In the genomic region with DNA sequence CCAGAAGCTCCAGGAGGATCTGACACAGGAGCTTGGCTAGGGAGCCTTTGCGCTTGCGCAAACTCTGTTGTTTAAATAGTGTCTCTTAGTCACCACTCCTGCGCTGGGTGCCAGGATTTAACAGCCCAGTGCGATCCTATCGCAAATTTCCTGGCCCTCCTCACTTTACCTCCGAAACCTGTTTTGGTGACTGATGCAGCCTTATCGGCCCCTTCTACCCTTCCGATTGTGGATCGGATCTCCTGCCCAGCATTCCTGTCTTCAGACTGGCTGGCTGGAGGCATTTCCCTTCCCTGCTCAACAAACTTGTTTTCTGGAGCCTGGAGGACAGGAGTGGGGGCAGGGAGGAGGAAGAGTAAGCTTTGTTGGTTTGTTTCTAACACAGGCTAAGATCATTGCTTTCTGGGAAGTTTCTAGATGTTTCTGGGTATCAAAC, we compare ENCODE assay signal across 9 mouse cellular contexts. TPM values are rescaled to one million over a fixed set of nuclear protein-coding genes. Genes with fewer than 3 reads are reported as not detected.
DNase-seq lines count a peak whose midpoint lies in the region; ATAC-seq and TF ChIP-seq lines count a peak whose summit lies in the region.
"Had no signal": no experiment of that assay in that cellular context is flagged by ENCODE, and none has a peak within 500 bp of the region (broad histone marks: within the 10 kb centered on the region; RNA-seq: fewer than 3 reads in every experiment).

No protein-coding gene starts in this region.

- no peaks in the 10 kb centered on the region for H3K4me1 ChIP-seq in liver, postnatal 0 days (ENCODE audit: insufficient read depth)
- H3K4me1 ChIP-seq: midbrain, embryonic 12.5 days had no signal

- H3K36me3 ChIP-seq in liver, postnatal 0 days (replicated peaks; ENCODE audit: insufficient read depth, low read length) = no peaks in the 10 kb centered on the region
- H3K36me3 ChIP-seq: midbrain, embryonic 12.5 days had no signal

- H3K27me3 ChIP-seq in liver, postnatal 0 days (ENCODE audit: insufficient read depth, low read length) = no peaks in the 10 kb centered on the region
- H3K27me3 ChIP-seq: midbrain, embryonic 12.5 days had no signal

- no peak for TF ChIP-seq CTCF in liver, postnatal 0 days (IDR thresholded peaks at IDR 0.05; ENCODE audit: low read depth)

- peak; percentile 90 for ATAC-seq in liver, postnatal 0 days

- no peak for TF ChIP-seq EP300 in liver, postnatal 0 days (IDR thresholded peaks at IDR 0.05; ENCODE audit: low read depth)

- H3K27ac ChIP-seq in liver, postnatal 0 days (ENCODE audit: low read depth) = peak overlapping the region; percentile 56
- H3K27ac ChIP-seq: midbrain, embryonic 12.5 days had no signal

- no peak overlapping the region for H3K4me3 ChIP-seq in liver, postnatal 0 days (ENCODE audit: low read depth, low read length)
- H3K4me3 ChIP-seq: midbrain, embryonic 12.5 days had no signal

- intact Hi-C loops in left cerebral cortex, postnatal 36 days (cut with DNase I) = loop anchor here (5.0 to 10.0 kb wide), 2 partner anchors 140 to 712 kb away; no protein-coding TSS in a partner anchor

- H3K9ac ChIP-seq in liver, postnatal 0 days (replicated peaks) = no peak overlapping the region
- H3K9ac ChIP-seq: midbrain, embryonic 12.5 days had no signal

- H3K9me3 ChIP-seq in liver, postnatal 0 days (ENCODE audit: low read length) = no peaks in the 10 kb centered on the region
- H3K9me3 ChIP-seq: midbrain, embryonic 12.5 days had no signal

- H3K4me2 ChIP-seq in liver, postnatal 0 days (ENCODE audit: low read depth, low read length) = peak overlapping the region; percentile 52
- H3K4me2 ChIP-seq: midbrain, embryonic 12.5 days had no signal

- peak; percentile 19 for DNase-seq in right cerebral cortex, adult 18-20 months
- DNase-seq in right cerebral cortex, postnatal 25 days = no peak
- DNase-seq in heart, postnatal 4 days = peak; percentile 56
- DNase-seq in liver, postnatal 0 days = peak; percentile 62
- peak; percentile 25 for DNase-seq in urinary bladder, postnatal 10 days (ENCODE audit: low spot score)
- DNase-seq in left cerebral cortex, adult 11 months (ENCODE audit: low spot score) = no peak
- DNase-seq in left cerebral cortex, postnatal 36 days (ENCODE audit: low spot score in 2 of 2) = no peak
- DNase-seq in frontal cortex, postnatal 14 days (ENCODE audit: low spot score in 2 of 2) = no peak

- 16% methylated on average over 9 of the region's 9 CpGs for WGBS in liver, postnatal 0 days (ENCODE audit: insufficient replicate concordance)

RNA-seq across cellular contexts. Expression of gene Cdkn3, which starts 56.0 kb away (rescaled TPM):
- 10 to 100 TPM; 25.0 to 30.7 TPM for total RNA-seq in heart, postnatal 4 days (2021)
- 70.1 and 72.9 TPM in 2 replicates for polyA plus RNA-seq in liver, postnatal 0 days (2015; fragmentation: Nextera tagmentation; extraction: Ambion mirVana)
- 1 to 10 TPM in 1 of 2 experiments, under 1 TPM in 1; 0.89 to 2.7 TPM for total RNA-seq in left cerebral cortex, postnatal 36 days (2021)

Comparison
In these comparisons a context has a peak if more than half of its experiments do, and no peak if none do; other contexts are left out.
1. DNase-seq: peak in right cerebral cortex, adult 18-20 months (single experiment), heart, postnatal 4 days (single experiment), liver, postnatal 0 days (single experiment) and urinary bladder, postnatal 10 days (single experiment); none in right cerebral cortex, postnatal 25 days (single experiment), left cerebral cortex, adult 11 months (single experiment), left cerebral cortex, postnatal 36 days (0 of 2) and frontal cortex, postnatal 14 days (0 of 2).
2. RNA of gene Cdkn3, which starts 56.0 kb away (total RNA-seq): 25.0 to 30.7 TPM in heart, postnatal 4 days; 0.89 to 2.7 TPM in left cerebral cortex, postnatal 36 days; every median in the first group is over 4 times any median in the second.